Mouse (Mus musculus): ENCODE results near the gene Pde4c. TPM values are rescaled to one million over a fixed set of nuclear protein-coding genes. Genes with fewer than 3 reads are reported as not detected.

Pde4c gene
- total RNA-seq (2012; rRNA removed) = 3.8 and 4.7 TPM in 2 replicates
- 2.3 and 3.1 TPM in 2 replicates for total RNA-seq (2014; rRNA removed)
- polyA plus RNA-seq (2012; ENCODE audit: insufficient read length, low read depth) = 6.5 TPM in 2 replicates

- in situ Hi-C loops (cut with MboI; ENCODE audit: low pct_ligation_motif_present, low pct_unique_long_range_greater_than_20kb, low sequenced_read_pairs) = no loop called here
- DNase-seq (ENCODE audit: extremely low read depth) = no peak
- dilution Hi-C loops (cut with MboI; ENCODE audit: extremely low pct_ligation_motif_present, extremely low pct_unique_long_range_greater_than_20kb, low sequenced_read_pairs) = no loop called here
Measured at GRCm38 (mm10) chr8:70723486-70724210, at the start of gene Pde4c. TSS of gene Pde4c (plus strand) at chr8:70723720.

GRCm38 (mm10) chr8:70674109-70674508 lies 49.4 kb upstream of the Pde4c start:
- Histone ChIP-seq H3K9me3 (replicated peaks; ENCODE audit: low read length) (no peaks in the 10 kb centered on the region), H3K79me2 (replicated peaks; ENCODE audit: control insufficient read depth, extremely low read depth, insufficient read depth, poor library complexity, severe bottlenecking) (peaks cover 16% of the 10 kb centered on the region), H3K4me3 (replicated peaks in 1 of 3; ENCODE audit: low read depth in 2 of 3, low read length in 2 of 3, poor library complexity in 1 of 3) (peak overlapping the region; percentile 65 to 72 (median 67)), H3K27ac (ENCODE audit: insufficient read depth, low read depth) (peak overlapping the region; percentile 75), H3K36me3 (replicated peaks in 1 of 2; ENCODE audit: control insufficient read depth in 1 of 2, insufficient read depth in 1 of 2, low read length in 1 of 2) (peaks cover 27 to 28% of the 10 kb centered on the region in 2 experiments), H3K27me3 (replicated peaks) (no peaks in the 10 kb centered on the region), H3K4me1 (ENCODE audit: control insufficient read depth in 1 of 2, insufficient read depth in 2 of 2) (peaks cover 29 to 61% of the 10 kb centered on the region in 2 experiments), H3K4me2 (ENCODE audit: insufficient read depth, low read depth, poor library complexity, severe bottlenecking) (peak overlapping the region; percentile 69), H3K9ac (ENCODE audit: insufficient read depth, low read depth) (peak overlapping the region; percentile 91)
- TF ChIP-seq SIN3A (IDR thresholded peaks at IDR 0.05; ENCODE audit: low read length) = no peak
- dilution Hi-C loops (cut with MboI; ENCODE audit: extremely low pct_ligation_motif_present, extremely low pct_unique_long_range_greater_than_20kb, low sequenced_read_pairs) (no loop called here), in situ Hi-C loops (cut with MboI; ENCODE audit: low pct_ligation_motif_present, low pct_unique_long_range_greater_than_20kb, low sequenced_read_pairs) (no loop called here)
- peak; percentile 34 for DNase-seq (ENCODE audit: extremely low read depth)

More at GRCm38 (mm10) chr8:70723486-70724210, at the start of gene Pde4c:
- Histone ChIP-seq H3K27ac (ENCODE audit: insufficient read depth, low read depth) (no peak within 1 kb of the TSS), H3K9ac (ENCODE audit: insufficient read depth, low read depth) (no peak within 1 kb of the TSS), H3K27me3 (replicated peaks) (peaks cover 4% of the 10 kb centered on the region), H3K4me2 (ENCODE audit: insufficient read depth, low read depth, poor library complexity, severe bottlenecking) (no peak within 1 kb of the TSS), H3K79me2 (replicated peaks; ENCODE audit: control insufficient read depth, extremely low read depth, insufficient read depth, poor library complexity, severe bottlenecking) (no peaks in the 10 kb centered on the region), H3K36me3 (replicated peaks in 1 of 2; ENCODE audit: control insufficient read depth in 1 of 2, insufficient read depth in 1 of 2, low read length in 1 of 2) (no peaks in the 10 kb centered on the region), H3K9me3 (replicated peaks; ENCODE audit: low read length) (no peaks in the 10 kb centered on the region), H3K4me1 (ENCODE audit: control insufficient read depth in 1 of 2, insufficient read depth in 2 of 2) (peaks cover 6 to 30% of the 10 kb centered on the region in 2 experiments; a peak in 3 of 4 replicates), H3K4me3 (replicated peaks in 1 of 3; ENCODE audit: low read depth in 2 of 3, low read length in 2 of 3, poor library complexity in 1 of 3) (no peak within 1 kb of the TSS)
- TF ChIP-seq BHLHE40 (IDR thresholded peaks at IDR 0.05; ENCODE audit: low read depth, low read length) = no peak
- TF ChIP-seq HCFC1 (IDR thresholded peaks at IDR 0.05; ENCODE audit: low read depth, low read length) = no peak
- no peak for TF ChIP-seq CHD1 (IDR thresholded peaks at IDR 0.05; ENCODE audit: low read depth, low read length)
- no peak for TF ChIP-seq MAX (IDR thresholded peaks at IDR 0.05; ENCODE audit: low read length)
- 0 out of 2 replicates have a peak, but pooled peaks have one; percentile 26 for TF ChIP-seq CHD2 (IDR thresholded peaks at IDR 0.05; ENCODE audit: low read length)
- TF ChIP-seq ETS1 (conservative IDR thresholded peaks at IDR 0.05; ENCODE audit: low read depth, low read length) = no peak
- 0 out of 2 replicates have a peak, but pooled peaks have one; percentile 41 for TF ChIP-seq PAX5 (IDR thresholded peaks at IDR 0.05; ENCODE audit: low read length)
- TF ChIP-seq SIN3A (IDR thresholded peaks at IDR 0.05; ENCODE audit: low read length) = no peak
- TF ChIP-seq ZC3H11A (IDR thresholded peaks at IDR 0.05; ENCODE audit: low read depth, low read length) = no peak

- Histone ChIP-seq H3K79me2 (replicated peaks; ENCODE audit: control insufficient read depth, extremely low read depth, insufficient read depth, poor library complexity, severe bottlenecking) (peaks cover 16% of the 10 kb centered on the region), H3K9me3 (replicated peaks; ENCODE audit: low read length) (no peaks in the 10 kb centered on the region), H3K4me1 (ENCODE audit: control insufficient read depth in 1 of 2, insufficient read depth in 2 of 2) (peaks cover 29 to 67% of the 10 kb centered on the region in 2 experiments), H3K36me3 (replicated peaks in 1 of 2; ENCODE audit: control insufficient read depth in 1 of 2, insufficient read depth in 1 of 2, low read length in 1 of 2) (peaks cover 33 to 34% of the 10 kb centered on the region in 2 experiments), H3K4me3 (replicated peaks in 1 of 3; ENCODE audit: low read depth in 2 of 3, low read length in 2 of 3, poor library complexity in 1 of 3) (peak overlapping the region in 2 of 3 experiments; percentile 21 to 67), H3K4me2 (ENCODE audit: insufficient read depth, low read depth, poor library complexity, severe bottlenecking) (peak overlapping the region; percentile 69), H3K27ac (ENCODE audit: insufficient read depth, low read depth) (peak overlapping the region; percentile 61), H3K27me3 (replicated peaks) (no peaks in the 10 kb centered on the region), H3K9ac (ENCODE audit: insufficient read depth, low read depth) (no peak overlapping the region)
- dilution Hi-C loops (cut with MboI; ENCODE audit: extremely low pct_ligation_motif_present, extremely low pct_unique_long_range_greater_than_20kb, low sequenced_read_pairs) (no loop called here), in situ Hi-C loops (cut with MboI; ENCODE audit: low pct_ligation_motif_present, low pct_unique_long_range_greater_than_20kb, low sequenced_read_pairs) (no loop called here)
- TF ChIP-seq POLR2A (IDR thresholded peaks at IDR 0.05; ENCODE audit: low read depth, low read length) (no peak), TCF12 (IDR thresholded peaks at IDR 0.05; ENCODE audit: low read depth, low read length) (peak; percentile 47; the same call in 1 of the 2 replicates), CHD2 (IDR thresholded peaks at IDR 0.05; ENCODE audit: low read length) (0 out of 2 replicates have a peak, but pooled peaks have one; percentile 12), BHLHE40 (IDR thresholded peaks at IDR 0.05; ENCODE audit: low read depth, low read length) (peak; percentile 25; the same call in 1 of the 2 replicates), EP300 (IDR thresholded peaks at IDR 0.05; ENCODE audit: low read length) (0 out of 2 replicates have a peak, but pooled peaks have one; percentile 16)
- DNase-seq (ENCODE audit: extremely low read depth) = no peak
Measured at GRCm38 (mm10) chr8:70674716-70675115, 48.8 kb upstream of the Pde4c start.

All from CH12.LX (cell line).